Comparison of ENCODE assay signal across 8 mouse cellular contexts in the genomic region with DNA sequence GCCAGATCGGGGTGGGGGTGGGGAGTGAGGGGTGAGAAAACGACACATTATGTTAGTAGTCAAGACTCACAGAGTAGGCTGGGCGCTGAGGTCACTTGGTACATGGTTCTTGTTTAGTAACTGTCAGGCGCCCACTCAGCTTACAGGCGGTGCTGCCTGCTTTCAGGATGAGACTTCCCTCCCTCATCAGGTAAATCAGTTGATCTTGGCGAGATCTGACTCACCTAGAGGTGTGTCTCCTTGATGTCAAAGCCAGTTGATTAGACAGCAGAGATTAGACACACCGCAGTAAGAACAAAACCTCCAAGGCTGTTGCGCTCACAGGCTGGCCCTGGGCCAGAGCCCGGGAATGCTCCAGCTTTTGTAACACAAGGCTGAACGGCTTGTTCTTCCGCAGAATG. TPM values are rescaled to one million over a fixed set of nuclear protein-coding genes. Genes with fewer than 3 reads are reported as not detected.
DNase-seq lines count a peak whose midpoint lies in the region; ATAC-seq and TF ChIP-seq lines count a peak whose summit lies in the region.

No protein-coding gene starts in this region.

- H3K9me3 ChIP-seq in heart, embryonic 15.5 days (replicated peaks) = no peaks in the 10 kb centered on the region

- no peak overlapping the region for H3K9ac ChIP-seq in heart, embryonic 15.5 days

- no peak for TF ChIP-seq CTCF in layer of hippocampus, adult 2 months (conservative IDR thresholded peaks at IDR 0.05)

- peak overlapping the region; percentile 29 for H3K4me3 ChIP-seq in heart, embryonic 15.5 days
- H3K4me3 ChIP-seq in layer of hippocampus, adult 2 months = no peak overlapping the region

- WGBS in heart, embryonic 15.5 days = 19% methylated on average over 11 of the region's 11 CpGs

- H3K27me3 ChIP-seq in heart, embryonic 15.5 days = no peaks in the 10 kb centered on the region

- ATAC-seq in heart, embryonic 15.5 days (replicated peaks; ENCODE audit: insufficient number of reproducible peaks, insufficient read depth, low FRiP score, low read depth) = no peak
- ATAC-seq in erythroblast, adult 5-6 weeks (replicated peaks; ENCODE audit: low FRiP score, poor library complexity, severe bottlenecking) = no peak

- no peaks in the 10 kb centered on the region for H3K36me3 ChIP-seq in heart, embryonic 15.5 days

- peak; percentile 20 for DNase-seq in embryo, embryonic 11 days
- DNase-seq in embryo, embryonic 10 days (ENCODE audit: low spot score) = no peak
- peak; percentile 31 for DNase-seq in CD4-positive, CD25-positive, alpha-beta regulatory T cell, adult 2 months (ENCODE audit: low read depth, low spot score)
- peak; percentile 57 to 72 for DNase-seq in cerebellum, postnatal 25 days
- DNase-seq in layer of hippocampus, adult 2 months (ENCODE audit: low spot score in 2 of 2) = peak; percentile 36 to 67
- DNase-seq in ovary, postnatal 10 days (ENCODE audit: low spot score) = peak; percentile 33

- no peak overlapping the region for H3K27ac ChIP-seq in heart, embryonic 15.5 days
- peak overlapping the region; percentile 64 for H3K27ac ChIP-seq in layer of hippocampus, adult 2 months

- H3K4me1 ChIP-seq in heart, embryonic 15.5 days (replicated peaks) = peaks cover 18% of the 10 kb centered on the region

- H3K4me2 ChIP-seq in heart, embryonic 15.5 days = peak overlapping the region; percentile 56

RNA-seq across cellular contexts. Expression of a gene that starts 4.5 kb away (rescaled TPM):
- polyA plus RNA-seq in heart, embryonic 15.5 days (2015; fragmentation: Nextera tagmentation; extraction: Ambion mirVana) = 85.8 and 86.3 TPM in 2 replicates
- total RNA-seq in layer of hippocampus, adult 2 months (2021) = 100 to 1,000 TPM in 1 of 2 experiments, 10 to 100 TPM in 1; 89.3 to 102 TPM
- 11.7 and 90.9 TPM in 2 replicates for total RNA-seq in erythroblast, adult 5-6 weeks (2015; ENCODE audit: low replicate concordance)
- 15.4 and 19.7 TPM in 2 replicates for total RNA-seq in erythroblast, adult 5-6 weeks (2017; ENCODE audit: low replicate concordance)

RNA-seq across cellular contexts. Expression of a gene that starts 44.5 kb away (rescaled TPM):
- 26.3 and 31.2 TPM in 2 replicates for polyA plus RNA-seq in heart, embryonic 15.5 days (2015; fragmentation: Nextera tagmentation; extraction: Ambion mirVana)
- under 1 TPM; 0.37 to 0.72 TPM for total RNA-seq in layer of hippocampus, adult 2 months (2021)
- total RNA-seq in erythroblast, adult 5-6 weeks (2015; ENCODE audit: low replicate concordance) = not detected in 2 replicates
- not detected in 2 replicates for total RNA-seq in erythroblast, adult 5-6 weeks (2017; ENCODE audit: low replicate concordance)
